Mouse (Mus musculus): Measurements from ENCODE around the gene Tbc1d22a. TPM values are rescaled to one million over a fixed set of nuclear protein-coding genes. Genes with fewer than 3 reads are reported as not detected.

The Tbc1d22a gene
- polyA plus RNA-seq, 1 experiment from 2014 or later = 9.1 TPM

DNA sequence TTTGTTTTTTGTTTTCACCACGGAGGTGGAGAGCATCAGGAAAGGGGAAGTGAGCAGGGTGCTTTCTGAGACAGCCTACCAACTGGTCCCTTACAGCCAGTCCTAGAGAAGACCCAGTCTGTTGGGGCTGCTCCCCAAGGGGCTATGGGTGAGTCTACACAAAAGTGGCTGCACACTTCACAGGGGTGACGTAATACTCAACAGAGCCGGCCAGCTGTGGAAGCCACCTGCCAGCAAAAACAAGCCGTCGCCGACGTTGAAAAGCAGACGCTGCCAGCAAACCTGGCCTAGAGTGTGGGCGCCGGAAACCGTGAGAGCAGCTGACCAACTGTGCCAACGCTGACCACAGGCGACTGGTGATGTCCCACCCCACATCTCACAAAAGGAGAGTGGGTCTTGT is 31.6 kb upstream of the Tbc1d22a start:
- 33% methylated on average over 13 of the region's 13 CpGs for WGBS
- H3K4me1 ChIP-seq (ENCODE audit: control insufficient read depth in 2 of 2, insufficient read depth in 2 of 2, low read length in 2 of 2) = peaks cover 28 to 32% of the 10 kb centered on the region in 2 experiments
- no peaks in the 10 kb centered on the region for H3K36me3 ChIP-seq (ENCODE audit: control insufficient read depth, insufficient read depth, low read length)
- H3K4me3 ChIP-seq (ENCODE audit: control insufficient read depth in 1 of 2, insufficient read depth in 1 of 2, low read depth in 1 of 2, low read length in 2 of 2) = no peak overlapping the region
- H3K9me3 ChIP-seq (ENCODE audit: control insufficient read depth, low read length) = no peaks in the 10 kb centered on the region
- H3K4me2 ChIP-seq (ENCODE audit: low read length) = peak overlapping the region; percentile 40
- no peak for ATAC-seq (ENCODE audit: insufficient number of reproducible peaks, insufficient read depth, low FRiP score, low read depth)
- H3K27me3 ChIP-seq (ENCODE audit: control insufficient read depth, insufficient read depth, low read length) = no peaks in the 10 kb centered on the region
- H3K27ac ChIP-seq (replicated peaks in 1 of 2; ENCODE audit: control insufficient read depth in 1 of 2, insufficient read depth in 1 of 2, low read depth in 2 of 2, low read length in 2 of 2) = peak overlapping the region; percentile 4 to 75; a peak in 2 of 4 replicates
- 0 out of 2 replicates have a peak overlapping the region, but pooled peaks have one; percentile 8 for H3K9ac ChIP-seq (ENCODE audit: low read length)

DNA sequence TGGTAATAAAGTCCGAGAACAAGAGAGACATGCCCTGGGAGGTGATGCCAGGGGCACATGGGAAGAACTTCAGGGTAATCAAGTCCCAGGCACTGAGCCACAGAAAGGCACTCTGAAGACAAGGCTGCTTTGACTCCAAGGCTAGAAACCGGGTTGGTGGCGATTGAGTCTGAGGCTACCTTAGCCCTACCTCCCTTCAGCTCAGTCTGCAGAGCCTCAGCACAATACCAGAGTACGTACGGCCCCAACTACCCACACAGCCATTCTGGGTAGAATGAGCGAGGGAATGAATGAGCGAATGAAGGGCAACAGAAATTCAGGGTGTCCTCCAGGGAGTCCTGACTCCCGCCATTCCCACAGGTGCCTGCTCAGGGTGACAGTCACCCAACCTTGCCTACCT is 30.8 kb upstream of the Tbc1d22a start:
- H3K27ac ChIP-seq (replicated peaks in 1 of 2; ENCODE audit: control insufficient read depth in 1 of 2, insufficient read depth in 1 of 2, low read depth in 2 of 2, low read length in 2 of 2) = no peak overlapping the region
- peaks cover 26 to 34% of the 10 kb centered on the region in 2 experiments for H3K4me1 ChIP-seq (ENCODE audit: control insufficient read depth in 2 of 2, insufficient read depth in 2 of 2, low read length in 2 of 2)
- no peak overlapping the region for H3K9ac ChIP-seq (ENCODE audit: low read length)
- 93% methylated on average over 8 of the region's 8 CpGs for WGBS
- H3K4me2 ChIP-seq (ENCODE audit: low read length) = no peak overlapping the region
- no peaks in the 10 kb centered on the region for H3K9me3 ChIP-seq (ENCODE audit: control insufficient read depth, low read length)
- no peaks in the 10 kb centered on the region for H3K27me3 ChIP-seq (ENCODE audit: control insufficient read depth, insufficient read depth, low read length)
- ATAC-seq (ENCODE audit: insufficient number of reproducible peaks, insufficient read depth, low FRiP score, low read depth) = no peak
- no peak overlapping the region for H3K4me3 ChIP-seq (ENCODE audit: control insufficient read depth in 1 of 2, insufficient read depth in 1 of 2, low read depth in 1 of 2, low read length in 2 of 2)
- H3K36me3 ChIP-seq (ENCODE audit: control insufficient read depth, insufficient read depth, low read length) = no peaks in the 10 kb centered on the region

DNA sequence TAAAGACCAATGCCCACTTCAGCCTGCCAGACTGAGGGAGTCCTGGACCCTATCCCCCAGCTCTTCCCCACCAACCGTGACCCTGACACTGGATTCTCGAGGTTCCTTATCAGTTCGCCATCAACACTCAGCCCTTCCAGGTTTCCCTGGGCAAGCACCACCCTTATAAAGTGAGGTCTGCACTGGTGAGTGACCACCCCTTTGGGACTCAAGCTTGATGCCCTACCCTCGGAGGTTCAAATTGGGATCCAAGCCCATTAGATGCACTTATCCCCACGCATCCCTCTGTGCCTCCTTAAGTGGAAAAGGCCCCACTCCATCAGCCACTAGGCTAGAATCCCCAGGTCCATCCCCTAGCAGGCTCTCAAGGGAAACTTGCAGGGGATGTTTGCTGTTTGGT is 30.2 kb upstream of the Tbc1d22a start:
- ATAC-seq (ENCODE audit: insufficient number of reproducible peaks, insufficient read depth, low FRiP score, low read depth) = no peak
- H3K4me3 ChIP-seq (ENCODE audit: control insufficient read depth in 1 of 2, insufficient read depth in 1 of 2, low read depth in 1 of 2, low read length in 2 of 2) = peak overlapping the region; percentile 82 to 95; a peak in 3 of 4 replicates
- no peaks in the 10 kb centered on the region for H3K36me3 ChIP-seq (ENCODE audit: control insufficient read depth, insufficient read depth, low read length)
- peaks cover 31 to 39% of the 10 kb centered on the region in 2 experiments for H3K4me1 ChIP-seq (ENCODE audit: control insufficient read depth in 2 of 2, insufficient read depth in 2 of 2, low read length in 2 of 2)
- H3K9me3 ChIP-seq (ENCODE audit: control insufficient read depth, low read length) = no peaks in the 10 kb centered on the region
- peak overlapping the region; percentile 98 for H3K9ac ChIP-seq (ENCODE audit: low read length)
- H3K4me2 ChIP-seq (ENCODE audit: low read length) = peak overlapping the region; percentile 79
- WGBS = 54% methylated on average over 5 of the region's 5 CpGs
- H3K27me3 ChIP-seq (ENCODE audit: control insufficient read depth, insufficient read depth, low read length) = no peaks in the 10 kb centered on the region
- H3K27ac ChIP-seq (replicated peaks in 1 of 2; ENCODE audit: control insufficient read depth in 1 of 2, insufficient read depth in 1 of 2, low read depth in 2 of 2, low read length in 2 of 2) = no peak overlapping the region

DNA sequence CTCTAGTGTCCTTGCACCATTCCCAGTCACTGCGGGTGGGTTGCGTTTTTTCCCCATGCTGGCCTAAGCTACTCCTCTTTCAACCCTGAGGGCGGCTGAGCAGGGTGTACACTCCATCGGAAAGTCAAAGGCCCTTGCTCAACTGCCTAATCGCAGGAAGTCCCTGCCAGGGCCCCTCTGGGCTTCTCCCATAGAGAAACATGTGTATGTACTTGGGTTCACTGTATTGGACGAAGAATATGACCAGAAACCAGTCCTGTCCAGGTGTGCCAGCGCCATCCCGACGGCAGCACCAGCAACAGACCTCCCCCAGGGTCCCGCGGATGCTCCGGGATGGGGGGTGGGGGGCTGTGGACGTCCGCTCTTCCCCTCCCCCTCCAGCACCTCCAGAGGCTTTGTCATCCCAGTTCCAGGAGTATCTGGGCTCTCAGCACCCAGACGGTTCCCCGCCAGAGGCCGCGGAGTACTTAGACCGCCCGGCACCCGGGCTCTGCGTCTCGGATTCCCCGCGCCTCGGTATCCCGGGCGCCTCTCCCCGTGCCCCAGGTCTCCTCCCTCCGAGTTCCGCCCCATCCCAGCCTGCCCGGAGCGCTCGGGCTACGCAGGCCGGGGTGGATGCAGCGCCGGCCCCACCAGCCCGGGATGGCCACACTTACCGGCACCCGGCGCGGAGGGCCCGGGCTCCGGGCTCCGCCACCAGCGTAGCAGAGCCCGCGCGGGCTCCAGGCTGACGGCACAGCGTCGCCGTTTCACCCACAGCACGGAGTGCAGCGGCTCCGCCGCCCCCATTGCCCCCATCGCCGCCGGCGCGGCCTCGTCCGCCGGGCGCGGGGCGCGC is 29.2 kb upstream of the Tbc1d22a start:
- ATAC-seq (ENCODE audit: insufficient number of reproducible peaks, insufficient read depth, low FRiP score, low read depth) = peak; percentile 16; the same call in 1 of the 2 replicates

DNA sequence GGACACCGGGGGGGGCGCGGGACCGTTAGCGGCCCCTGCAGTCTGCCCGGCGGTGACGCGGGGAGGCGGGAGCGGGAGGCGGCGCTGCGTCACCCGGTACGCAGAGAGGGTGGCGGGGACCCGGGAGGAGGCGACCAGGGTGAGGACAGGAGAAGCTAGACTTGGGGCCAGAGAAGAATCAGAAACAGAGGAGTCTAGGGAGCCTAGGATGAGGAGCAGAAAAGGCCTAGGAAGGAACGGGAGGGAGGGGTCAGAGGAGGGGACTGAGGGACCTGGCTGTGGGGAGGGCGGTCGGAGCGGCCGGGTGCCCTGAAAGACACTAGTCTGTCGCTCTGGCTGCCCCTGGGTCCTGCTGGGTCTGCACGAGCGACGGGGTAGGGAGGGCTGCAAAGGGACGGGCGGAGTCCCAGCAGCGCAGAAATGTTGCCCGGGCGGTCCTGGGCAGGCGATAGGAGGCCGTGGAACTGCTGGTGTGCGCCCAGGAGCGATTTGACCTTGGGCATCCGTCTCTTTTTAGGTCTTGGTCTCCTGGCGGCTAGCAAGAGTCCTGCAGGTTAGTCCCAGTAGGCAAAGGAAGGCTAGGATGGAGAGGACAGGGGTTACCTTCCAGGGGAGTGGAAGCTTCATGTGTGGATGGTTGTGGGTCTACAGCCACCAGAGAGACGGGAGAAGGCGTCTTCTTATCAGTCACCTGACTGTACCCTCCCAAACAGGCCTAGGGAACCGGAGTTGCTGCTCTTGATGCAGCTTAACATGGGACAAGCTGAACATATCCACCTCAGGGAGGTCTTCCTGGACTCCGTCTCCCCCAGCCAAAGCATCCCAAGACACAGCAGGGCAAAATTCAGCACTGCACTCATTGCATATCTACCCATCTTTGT is 28.3 kb upstream of the Tbc1d22a start, which contains the start of gene Cerk:
Gene Cerk (minus strand): TSS at position 453 of the 881 bp plus-strand sequence.
- Histone ChIP-seq H3K4me1 (ENCODE audit: control insufficient read depth in 2 of 2, insufficient read depth in 2 of 2, low read length in 2 of 2) (peaks cover 36 to 45% of the 10 kb centered on the region in 2 experiments), H3K36me3 (ENCODE audit: control insufficient read depth, insufficient read depth, low read length) (no peaks in the 10 kb centered on the region), H3K27ac (replicated peaks in 1 of 2; ENCODE audit: control insufficient read depth in 1 of 2, insufficient read depth in 1 of 2, low read depth in 2 of 2, low read length in 2 of 2) (peak within 1 kb of the TSS; percentile 96), H3K27me3 (ENCODE audit: control insufficient read depth, insufficient read depth, low read length) (no peaks in the 10 kb centered on the region), H3K9ac (ENCODE audit: low read length) (peak within 1 kb of the TSS; percentile 98), H3K4me2 (ENCODE audit: low read length) (peak within 1 kb of the TSS; percentile 79), H3K4me3 (ENCODE audit: control insufficient read depth in 1 of 2, insufficient read depth in 1 of 2, low read depth in 1 of 2, low read length in 2 of 2) (peak within 1 kb of the TSS; percentile 82 to 95), H3K9me3 (ENCODE audit: control insufficient read depth, low read length) (no peaks in the 10 kb centered on the region)
- WGBS = 2% methylated on average over 42 of the region's 43 CpGs
- ATAC-seq (ENCODE audit: insufficient number of reproducible peaks, insufficient read depth, low FRiP score, low read depth) = peak; percentile 66

More for the DNA sequence above, 29.2 kb upstream of the Tbc1d22a start:
- no peaks in the 10 kb centered on the region for H3K27me3 ChIP-seq (ENCODE audit: control insufficient read depth, insufficient read depth, low read length)
- H3K9me3 ChIP-seq (ENCODE audit: control insufficient read depth, low read length) = no peaks in the 10 kb centered on the region
- peak overlapping the region; percentile 82 to 95 for H3K4me3 ChIP-seq (ENCODE audit: control insufficient read depth in 1 of 2, insufficient read depth in 1 of 2, low read depth in 1 of 2, low read length in 2 of 2)
- peak overlapping the region; percentile 79 for H3K4me2 ChIP-seq (ENCODE audit: low read length)
- H3K4me1 ChIP-seq (ENCODE audit: control insufficient read depth in 2 of 2, insufficient read depth in 2 of 2, low read length in 2 of 2) = peaks cover 36 to 45% of the 10 kb centered on the region in 2 experiments
- H3K27ac ChIP-seq (replicated peaks in 1 of 2; ENCODE audit: control insufficient read depth in 1 of 2, insufficient read depth in 1 of 2, low read depth in 2 of 2, low read length in 2 of 2) = peak overlapping the region; percentile 96
- WGBS = under 1% methylated on average over 68 of the region's 70 CpGs
- no peaks in the 10 kb centered on the region for H3K36me3 ChIP-seq (ENCODE audit: control insufficient read depth, insufficient read depth, low read length)
- peak overlapping the region; percentile 98 for H3K9ac ChIP-seq (ENCODE audit: low read length)

DNA sequence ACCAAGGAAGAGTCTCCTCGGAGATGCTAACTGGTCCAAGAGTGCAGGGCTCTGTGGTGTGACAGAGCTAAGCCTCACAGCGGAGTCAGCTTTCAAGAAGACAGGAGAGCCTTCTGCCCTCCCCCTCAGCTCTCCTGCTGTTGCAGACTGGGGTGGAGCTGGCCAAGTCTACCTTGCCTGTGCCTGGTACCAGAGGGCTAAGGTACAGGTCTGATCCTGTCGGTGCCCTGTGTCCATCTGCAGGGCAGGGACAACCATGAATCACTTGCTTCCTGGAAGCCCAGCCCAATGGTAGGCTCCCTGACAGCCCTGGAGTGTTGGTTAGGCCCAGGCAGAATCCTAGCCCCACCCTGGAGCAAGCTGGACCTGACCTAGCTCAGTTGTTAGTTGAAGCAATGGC is 27.6 kb upstream of the Tbc1d22a start:
- no peak for ATAC-seq (ENCODE audit: insufficient number of reproducible peaks, insufficient read depth, low FRiP score, low read depth)
- peaks cover 35 to 43% of the 10 kb centered on the region in 2 experiments for H3K4me1 ChIP-seq (ENCODE audit: control insufficient read depth in 2 of 2, insufficient read depth in 2 of 2, low read length in 2 of 2)
- no peaks in the 10 kb centered on the region for H3K9me3 ChIP-seq (ENCODE audit: control insufficient read depth, low read length)
- H3K27me3 ChIP-seq (ENCODE audit: control insufficient read depth, insufficient read depth, low read length) = no peaks in the 10 kb centered on the region
- H3K9ac ChIP-seq (ENCODE audit: low read length) = no peak overlapping the region
- no peak overlapping the region for H3K27ac ChIP-seq (replicated peaks in 1 of 2; ENCODE audit: control insufficient read depth in 1 of 2, insufficient read depth in 1 of 2, low read depth in 2 of 2, low read length in 2 of 2)
- no peaks in the 10 kb centered on the region for H3K36me3 ChIP-seq (ENCODE audit: control insufficient read depth, insufficient read depth, low read length)
- H3K4me3 ChIP-seq (ENCODE audit: control insufficient read depth in 1 of 2, insufficient read depth in 1 of 2, low read depth in 1 of 2, low read length in 2 of 2) = no peak overlapping the region; a peak in 1 of 4 replicates
- peak overlapping the region; percentile 79; the same call in 1 of the 2 replicates for H3K4me2 ChIP-seq (ENCODE audit: low read length)
- 50% methylated on average over 3 of the region's 3 CpGs for WGBS

DNA sequence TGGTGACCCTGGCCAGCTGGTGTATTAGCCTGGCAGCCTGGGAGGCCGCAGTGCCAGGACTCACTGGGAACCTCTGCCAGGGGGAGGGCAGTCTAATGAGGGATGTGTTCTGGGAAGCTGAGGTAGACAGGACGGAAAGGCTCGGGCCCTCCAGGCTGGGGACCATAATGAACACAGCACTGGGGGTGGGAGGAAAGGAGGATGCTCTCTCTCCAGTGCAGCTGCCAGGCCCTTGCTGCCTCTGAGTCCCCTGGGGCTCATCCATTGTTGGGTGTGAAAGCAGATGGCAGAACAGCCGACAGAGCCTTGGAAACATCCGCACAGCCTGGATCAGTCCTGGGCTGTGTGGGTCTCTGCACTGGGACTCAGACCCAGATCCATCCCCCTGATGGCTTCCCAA is 26.1 kb upstream of the Tbc1d22a start:
- Histone ChIP-seq H3K4me2 (ENCODE audit: low read length) (no peak overlapping the region), H3K4me3 (ENCODE audit: control insufficient read depth in 1 of 2, insufficient read depth in 1 of 2, low read depth in 1 of 2, low read length in 2 of 2) (no peak overlapping the region), H3K27me3 (ENCODE audit: control insufficient read depth, insufficient read depth, low read length) (no peaks in the 10 kb centered on the region), H3K36me3 (ENCODE audit: control insufficient read depth, insufficient read depth, low read length) (no peaks in the 10 kb centered on the region), H3K9me3 (ENCODE audit: control insufficient read depth, low read length) (no peaks in the 10 kb centered on the region), H3K27ac (replicated peaks in 1 of 2; ENCODE audit: control insufficient read depth in 1 of 2, insufficient read depth in 1 of 2, low read depth in 2 of 2, low read length in 2 of 2) (no peak overlapping the region), H3K4me1 (ENCODE audit: control insufficient read depth in 2 of 2, insufficient read depth in 2 of 2, low read length in 2 of 2) (peaks cover 24 to 28% of the 10 kb centered on the region in 2 experiments), H3K9ac (ENCODE audit: low read length) (0 out of 2 replicates have a peak overlapping the region, but pooled peaks have one; percentile 3)
- ATAC-seq (ENCODE audit: insufficient number of reproducible peaks, insufficient read depth, low FRiP score, low read depth) = no peak
- WGBS = 69% methylated on average over 5 of the region's 5 CpGs
